Mouse (Mus musculus) embryonic facial prominence, embryonic 14.5 days (tissue): Measurements from ENCODE around the gene Rlbp1. TPM values are rescaled to one million over a fixed set of nuclear protein-coding genes. Genes with fewer than 3 reads are reported as not detected.

Source experiments
- ATAC-seq: fragments of 200-750 bp; cut with Nextera tagmentation; 2 replicates; pipeline ENCODE4 v1.8.0; 2017; ENCODE audit warnings: low read depth, moderate number of reproducible peaks, moderate TSS enrichment
- DNase-seq: peaks from one replicate; pipeline ENCODE4 v3.0.0-alpha.2; 2015; ENCODE audit warnings: low spot score
- H3K27ac ChIP-seq: fragments of 300-500 bp; sonication (generic); replicated peaks from 2 replicates; pipeline ENCODE4 v1.5.1; 2014; ENCODE audit warnings: low read depth, mild to moderate bottlenecking, low read length, moderate library complexity
- H3K27me3 ChIP-seq: fragments of 300-500 bp; sonication (generic); replicated peaks from 2 replicates; pipeline ENCODE4 v1.6.1; 2014; ENCODE audit warnings: low read length; ENCODE audit not compliant: control insufficient read depth, insufficient read depth
- H3K36me3 ChIP-seq: fragments of 300-500 bp; sonication (generic); 2 replicates; pipeline ENCODE4 v1.6.1; 2014; ENCODE audit warnings: low read length, mixed read lengths; ENCODE audit not compliant: control insufficient read depth, insufficient read depth
- H3K4me1 ChIP-seq: fragments of 300-500 bp; sonication (generic); 2 replicates; pipeline ENCODE4 v1.6.1; 2014; ENCODE audit warnings: antibody characterized with exemption, low read length; ENCODE audit not compliant: control insufficient read depth, insufficient read depth
- H3K4me2 ChIP-seq: fragments of 300-500 bp; sonication (generic); 2 replicates; pipeline ENCODE4 v1.6.1; 2014; ENCODE audit warnings: low read depth, mild to moderate bottlenecking, low read length, moderate library complexity, mixed read lengths
- H3K4me3 ChIP-seq: fragments of 300-500 bp; sonication (generic); 2 replicates; pipeline ENCODE4 v1.5.1; 2014; ENCODE audit warnings: low read depth, mild to moderate bottlenecking, low read length
- H3K9ac ChIP-seq: fragments of 300-500 bp; sonication (generic); 2 replicates; pipeline ENCODE4 v1.6.1; 2014; ENCODE audit warnings: low read depth, mild to moderate bottlenecking, low read length, moderate library complexity, mixed read lengths
- H3K9me3 ChIP-seq: fragments of 300-500 bp; sonication (generic); 2 replicates; pipeline ENCODE4 v1.6.1; 2016; ENCODE audit warnings: low read length; ENCODE audit not compliant: control insufficient read depth
- WGBS: fragments of 180-500 bp; shearing (Covaris S2); extraction: QIAGEN DNeasy Blood & Tissue Kit; methylation state at CpG from one replicate; pipeline ENCODE4 v1.1.7; 2014; 5-methylcytosine and 5-hydroxymethylcytosine counted together
- polyA plus RNA-seq: library from polyadenylated mRNA; unstranded; fragments of >200 nt; fragmentation: Nextera tagmentation; extraction: Ambion mirVana; gene quantifications from 2 replicates; pipeline ENCODE4 v1.2.1, GENCODE M21; 2014

The Rlbp1 gene
- polyA plus RNA-seq, 1 experiment from 2014 or later = 2.5 TPM

- ATAC-seq (peak; percentile 53; the same call in 1 of the 2 replicates), DNase-seq (peak; percentile 88)
- H3K4me3 ChIP-seq = no peak overlapping the region
- H3K27ac ChIP-seq = no peak overlapping the region
- H3K4me1 ChIP-seq = no peaks in the 10 kb centered on the region
- no peak overlapping the region for H3K9ac ChIP-seq
- no peaks in the 10 kb centered on the region for H3K27me3 ChIP-seq
- H3K4me2 ChIP-seq = no peak overlapping the region
- 32% methylated on average over 12 of the region's 12 CpGs for WGBS
- no peaks in the 10 kb centered on the region for H3K9me3 ChIP-seq
- H3K36me3 ChIP-seq = peaks cover 50% of the 10 kb centered on the region
Observed at GRCm38 (mm10) chr7:79349738-79350386, 37.0 kb downstream of the Rlbp1 start.

DNA sequence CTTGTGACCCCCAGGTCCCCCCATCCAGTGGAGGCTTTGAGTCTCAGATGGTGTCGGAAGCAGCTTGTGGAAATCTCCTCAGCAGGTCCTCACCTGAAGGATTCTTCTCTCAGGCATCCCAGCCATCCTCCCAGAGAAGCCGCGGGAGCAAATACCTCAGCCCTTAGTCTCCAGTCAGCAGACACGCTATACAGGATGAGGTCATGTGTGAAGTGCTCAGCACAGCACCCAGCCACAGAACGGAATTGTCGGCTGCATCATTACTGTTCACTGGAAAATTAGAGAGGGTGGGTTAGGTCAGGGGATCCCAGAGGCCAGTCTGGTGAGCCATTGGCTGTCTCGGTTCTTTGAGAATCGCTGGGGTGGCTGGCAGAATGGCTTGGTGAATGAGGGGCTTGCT is 38.0 kb downstream of the Rlbp1 start:
- ATAC-seq (no peak), DNase-seq (no peak)
- Histone ChIP-seq H3K4me2 (no peak overlapping the region), H3K9me3 (no peaks in the 10 kb centered on the region), H3K9ac (no peak overlapping the region), H3K27me3 (no peaks in the 10 kb centered on the region), H3K4me1 (no peaks in the 10 kb centered on the region), H3K36me3 (peaks cover 46% of the 10 kb centered on the region), H3K27ac (no peak overlapping the region), H3K4me3 (no peak overlapping the region)
- 79% methylated on average over 8 of the region's 8 CpGs for WGBS

GRCm38 (mm10) chr7:79347108-79347813 is 39.6 kb downstream of the Rlbp1 start:
- WGBS = 76% methylated on average over 13 of the region's 13 CpGs
- Histone ChIP-seq H3K4me2 (no peak overlapping the region), H3K27me3 (no peaks in the 10 kb centered on the region), H3K9me3 (no peaks in the 10 kb centered on the region), H3K36me3 (peaks cover 37% of the 10 kb centered on the region), H3K4me1 (no peaks in the 10 kb centered on the region), H3K9ac (no peak overlapping the region), H3K4me3 (no peak overlapping the region), H3K27ac (no peak overlapping the region)
- DNase-seq = no peak
- peak; percentile 30; the same call in 1 of the 2 replicates for ATAC-seq

DNA sequence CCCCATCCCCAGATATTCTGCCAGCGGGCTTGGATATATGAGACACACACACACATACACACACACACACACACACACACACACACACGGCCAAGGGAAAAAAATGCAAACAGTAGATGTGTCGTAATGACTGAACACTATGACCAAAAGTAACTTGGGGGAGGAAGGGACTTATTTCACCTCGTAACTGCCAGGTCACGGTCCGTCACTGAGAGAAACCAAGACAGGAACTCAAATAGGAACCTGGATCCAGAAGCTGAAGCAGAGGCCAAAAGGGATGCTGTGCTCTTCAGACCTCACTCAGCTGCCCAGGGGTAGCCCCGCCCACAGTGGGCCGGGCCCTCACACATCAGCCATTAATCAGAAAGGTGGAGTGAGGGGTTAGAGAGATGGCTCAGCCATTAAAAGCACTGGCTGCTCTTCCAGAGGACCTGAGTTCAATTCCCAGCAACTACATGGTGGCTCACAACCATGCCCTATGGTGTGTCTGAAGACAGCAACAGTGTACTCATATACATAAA is 40.2 kb downstream of the Rlbp1 start:
- Histone ChIP-seq H3K27me3 (no peaks in the 10 kb centered on the region), H3K27ac (no peak overlapping the region), H3K9ac (no peak overlapping the region), H3K4me3 (no peak overlapping the region), H3K36me3 (peaks cover 36% of the 10 kb centered on the region), H3K9me3 (no peaks in the 10 kb centered on the region), H3K4me1 (no peaks in the 10 kb centered on the region), H3K4me2 (no peak overlapping the region)
- no peak for DNase-seq
- 70% methylated on average over 8 of the region's 8 CpGs for WGBS
- no peak for ATAC-seq

DNA sequence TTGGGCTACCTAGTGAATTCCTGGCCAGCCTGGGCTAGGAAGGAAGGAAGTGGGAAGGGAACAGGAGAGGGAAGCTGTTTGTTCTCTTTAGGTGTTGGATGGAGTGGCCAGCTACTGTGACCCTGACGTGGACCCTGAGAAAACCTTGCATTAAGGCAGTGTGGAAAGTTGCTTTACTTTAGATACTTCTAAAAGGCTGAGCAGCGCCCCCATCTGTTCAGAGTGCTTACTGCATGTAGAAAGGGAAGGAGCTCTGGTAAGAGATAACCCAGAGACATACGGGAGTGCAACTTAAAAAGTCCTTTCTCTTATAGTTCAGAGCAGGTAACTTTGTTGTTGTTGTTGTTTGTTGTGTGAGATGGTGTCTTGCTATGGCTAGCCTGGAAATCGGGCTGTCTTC is 40.9 kb downstream of the Rlbp1 start:
- 57% methylated on average over 4 of the region's 4 CpGs for WGBS

GRCm38 (mm10) chr7:79336362-79336910 is 50.4 kb downstream of the Rlbp1 start:
- peaks cover 11% of the 10 kb centered on the region for H3K36me3 ChIP-seq
- DNase-seq (no peak), ATAC-seq (no peak)
- no peaks in the 10 kb centered on the region for H3K9me3 ChIP-seq
- H3K27me3 ChIP-seq = no peaks in the 10 kb centered on the region
- no peak overlapping the region for H3K4me2 ChIP-seq
- WGBS = 86% methylated on average over 8 of the region's 8 CpGs
- no peak overlapping the region for H3K4me3 ChIP-seq
- H3K27ac ChIP-seq = no peak overlapping the region
- no peaks in the 10 kb centered on the region for H3K4me1 ChIP-seq
- no peak overlapping the region for H3K9ac ChIP-seq

More for the DNA sequence above, 40.9 kb downstream of the Rlbp1 start:
- peak; percentile 32 for DNase-seq
- Histone ChIP-seq H3K9ac (no peak overlapping the region), H3K4me2 (no peak overlapping the region), H3K4me3 (no peak overlapping the region), H3K4me1 (no peaks in the 10 kb centered on the region), H3K27ac (no peak overlapping the region), H3K9me3 (no peaks in the 10 kb centered on the region), H3K27me3 (no peaks in the 10 kb centered on the region), H3K36me3 (peaks cover 34% of the 10 kb centered on the region)
- ATAC-seq = no peak

DNA sequence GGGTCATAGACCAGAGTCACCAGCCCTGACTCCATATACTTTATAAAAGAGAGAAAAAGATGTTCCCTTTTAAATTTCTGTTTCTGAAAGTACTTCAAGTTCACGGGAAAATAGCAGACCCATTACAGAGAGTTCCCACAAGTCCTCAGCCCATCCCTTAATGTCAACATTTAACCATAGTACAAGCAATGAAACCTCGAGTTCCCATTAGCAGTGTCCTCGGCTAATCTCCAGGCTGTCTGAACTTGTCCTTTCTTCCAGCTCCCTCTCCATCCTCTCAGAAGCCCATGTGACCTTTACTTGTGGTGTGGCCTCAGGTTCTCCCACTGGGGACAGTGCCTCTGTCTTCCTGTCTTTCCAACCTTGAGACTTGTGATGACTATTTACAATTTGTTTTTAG is 53.4 kb downstream of the Rlbp1 start:
- Histone ChIP-seq H3K27ac (no peak overlapping the region), H3K4me1 (no peaks in the 10 kb centered on the region), H3K36me3 (peaks cover 28% of the 10 kb centered on the region), H3K27me3 (no peaks in the 10 kb centered on the region), H3K4me3 (no peak overlapping the region), H3K9ac (no peak overlapping the region), H3K9me3 (no peaks in the 10 kb centered on the region), H3K4me2 (no peak overlapping the region)
- no peak for DNase-seq
- no peak for ATAC-seq
- WGBS = 78% methylated on average over 3 of the region's 3 CpGs

- Histone ChIP-seq H3K4me2 (no peak overlapping the region), H3K9ac (no peak overlapping the region), H3K4me1 (no peaks in the 10 kb centered on the region), H3K9me3 (no peaks in the 10 kb centered on the region), H3K4me3 (no peak overlapping the region), H3K27ac (no peak overlapping the region), H3K36me3 (peaks cover 33% of the 10 kb centered on the region), H3K27me3 (no peaks in the 10 kb centered on the region)
- 77% methylated on average over 10 of the region's 10 CpGs for WGBS
- DNase-seq (no peak), ATAC-seq (no peak)
Observed at GRCm38 (mm10) chr7:79331197-79331596, 55.7 kb downstream of the Rlbp1 start.
